Mouse (Mus musculus): Measurements from ENCODE around the gene Stard7. TPM values are rescaled to one million over a fixed set of nuclear protein-coding genes. Genes with fewer than 3 reads are reported as not detected.

Stard7 gene
- polyA plus RNA-seq, 1 experiment from 2014 or later = 37.9 TPM

DNA sequence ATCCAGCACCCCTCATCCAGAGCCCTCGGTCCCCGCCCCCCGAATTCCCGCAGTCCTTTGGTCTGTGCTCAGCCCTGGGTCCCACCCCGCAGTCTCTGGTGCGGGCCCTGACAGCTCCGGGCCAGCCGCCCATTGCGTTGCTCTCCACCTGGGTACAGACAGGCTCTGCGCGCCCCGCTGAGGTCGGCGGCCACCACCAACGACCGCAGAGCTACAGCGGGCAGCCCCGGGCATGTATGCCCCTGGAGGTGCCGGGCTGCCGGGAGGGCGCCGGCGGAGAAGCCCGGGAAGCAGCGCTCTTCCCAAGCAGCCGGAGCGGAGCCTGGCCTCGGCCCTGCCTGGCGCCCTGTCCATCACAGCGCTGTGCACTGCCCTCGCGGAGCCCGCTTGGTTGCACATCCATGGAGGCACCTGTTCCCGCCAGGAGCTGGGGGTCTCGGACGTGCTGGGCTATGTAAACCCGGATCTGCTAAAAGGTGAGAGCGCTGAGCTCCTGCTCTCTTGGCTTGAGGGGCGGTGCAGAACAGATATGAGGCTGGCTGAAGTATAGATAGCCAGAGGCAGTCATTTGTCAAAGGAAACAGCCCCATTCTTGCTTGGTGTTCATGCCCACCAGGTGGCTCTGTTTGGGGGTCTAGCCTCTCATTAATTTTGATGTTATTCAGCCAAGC lies 21.5 kb upstream of the Stard7 start:
- ATAC-seq (peak; percentile 27), DNase-seq (ENCODE audit: low spot score) (peak; percentile 34)
- WGBS = under 1% methylated on average over 38 of the region's 39 CpGs
- Histone ChIP-seq H3K9ac (replicated peaks; ENCODE audit: low read depth) (peak overlapping the region; percentile 88), H3K4me3 (ENCODE audit: low read depth, low read length) (peak overlapping the region; percentile 90), H3K27me3 (replicated peaks; ENCODE audit: insufficient read depth, low read length) (no peaks in the 10 kb centered on the region), H3K27ac (ENCODE audit: low read length) (peak overlapping the region; percentile 82), H3K36me3 (ENCODE audit: insufficient read depth, low read length) (peaks cover 8% of the 10 kb centered on the region; the same call in 1 of the 2 replicates), H3K4me1 (ENCODE audit: insufficient read depth, low read depth, low read length) (peaks cover 9% of the 10 kb centered on the region; the same call in 1 of the 2 replicates), H3K4me2 (replicated peaks; ENCODE audit: low read depth, low read length) (peak overlapping the region; percentile 89), H3K9me3 (ENCODE audit: low read length) (no peaks in the 10 kb centered on the region)
- peak; percentile 50 for TF ChIP-seq CTCF (IDR thresholded peaks at IDR 0.05)
- TF ChIP-seq EP300 (IDR thresholded peaks at IDR 0.05) = no peak

GRCm38 (mm10) chr2:127250291-127251008 lies 19.6 kb upstream of the Stard7 start:
- no peak overlapping the region for H3K4me2 ChIP-seq (replicated peaks; ENCODE audit: low read depth, low read length)
- no peaks in the 10 kb centered on the region for H3K27me3 ChIP-seq (replicated peaks; ENCODE audit: insufficient read depth, low read length)
- DNase-seq (ENCODE audit: low spot score) (no peak), ATAC-seq (no peak)
- peaks cover 9% of the 10 kb centered on the region; the same call in 1 of the 2 replicates for H3K4me1 ChIP-seq (ENCODE audit: insufficient read depth, low read depth, low read length)
- TF ChIP-seq CTCF (IDR thresholded peaks at IDR 0.05) (no peak), EP300 (IDR thresholded peaks at IDR 0.05) (no peak)
- H3K4me3 ChIP-seq (ENCODE audit: low read depth, low read length) = no peak overlapping the region
- no peak overlapping the region for H3K9ac ChIP-seq (replicated peaks; ENCODE audit: low read depth)
- H3K36me3 ChIP-seq (ENCODE audit: insufficient read depth, low read length) = no peaks in the 10 kb centered on the region
- H3K9me3 ChIP-seq (ENCODE audit: low read length) = no peaks in the 10 kb centered on the region
- WGBS = 87% methylated on average over 9 of the region's 9 CpGs
- no peak overlapping the region for H3K27ac ChIP-seq (ENCODE audit: low read length)

- TF ChIP-seq CTCF (IDR thresholded peaks at IDR 0.05) (no peak), EP300 (IDR thresholded peaks at IDR 0.05) (no peak)
- DNase-seq (ENCODE audit: low spot score) (no peak), ATAC-seq (no peak)
- 59% methylated on average over 3 of the region's 3 CpGs for WGBS
- no peak overlapping the region for H3K4me2 ChIP-seq (replicated peaks; ENCODE audit: low read depth, low read length)
- H3K27me3 ChIP-seq (replicated peaks; ENCODE audit: insufficient read depth, low read length) = no peaks in the 10 kb centered on the region
- no peak overlapping the region for H3K27ac ChIP-seq (ENCODE audit: low read length)
- H3K36me3 ChIP-seq (ENCODE audit: insufficient read depth, low read length) = no peaks in the 10 kb centered on the region
- H3K9ac ChIP-seq (replicated peaks; ENCODE audit: low read depth) = no peak overlapping the region
- peaks cover 9% of the 10 kb centered on the region; the same call in 1 of the 2 replicates for H3K4me1 ChIP-seq (ENCODE audit: insufficient read depth, low read depth, low read length)
- no peaks in the 10 kb centered on the region for H3K9me3 ChIP-seq (ENCODE audit: low read length)
- no peak overlapping the region for H3K4me3 ChIP-seq (ENCODE audit: low read depth, low read length)
Observed at GRCm38 (mm10) chr2:127251457-127251856, 18.6 kb upstream of the Stard7 start.

- WGBS = 55% methylated on average over 3 of the region's 3 CpGs
- H3K4me3 ChIP-seq (ENCODE audit: low read depth, low read length) = no peak overlapping the region
- no peak for TF ChIP-seq EP300 (IDR thresholded peaks at IDR 0.05)
- no peak for TF ChIP-seq CTCF (IDR thresholded peaks at IDR 0.05)
- H3K4me1 ChIP-seq (ENCODE audit: insufficient read depth, low read depth, low read length) = peaks cover 6% of the 10 kb centered on the region; the same call in 1 of the 2 replicates
- peaks cover 3% of the 10 kb centered on the region; the same call in 1 of the 2 replicates for H3K36me3 ChIP-seq (ENCODE audit: insufficient read depth, low read length)
- no peaks in the 10 kb centered on the region for H3K9me3 ChIP-seq (ENCODE audit: low read length)
- no peaks in the 10 kb centered on the region for H3K27me3 ChIP-seq (replicated peaks; ENCODE audit: insufficient read depth, low read length)
- no peak overlapping the region for H3K27ac ChIP-seq (ENCODE audit: low read length)
- no peak for DNase-seq (ENCODE audit: low spot score)
- no peak overlapping the region for H3K4me2 ChIP-seq (replicated peaks; ENCODE audit: low read depth, low read length)
- H3K9ac ChIP-seq (replicated peaks; ENCODE audit: low read depth) = no peak overlapping the region
- no peak for ATAC-seq
Observed at GRCm38 (mm10) chr2:127251880-127252527, 18.0 kb upstream of the Stard7 start.

GRCm38 (mm10) chr2:127252787-127253186 lies 17.2 kb upstream of the Stard7 start:
- Histone ChIP-seq H3K9ac (replicated peaks; ENCODE audit: low read depth) (no peak overlapping the region), H3K4me1 (ENCODE audit: insufficient read depth, low read depth, low read length) (0 out of 2 replicates have a peak, but pooled peaks cover 5% of the 10 kb centered on the region), H3K9me3 (ENCODE audit: low read length) (no peaks in the 10 kb centered on the region), H3K4me3 (ENCODE audit: low read depth, low read length) (no peak overlapping the region), H3K27ac (ENCODE audit: low read length) (no peak overlapping the region), H3K36me3 (ENCODE audit: insufficient read depth, low read length) (peaks cover 10% of the 10 kb centered on the region; the same call in 1 of the 2 replicates), H3K27me3 (replicated peaks; ENCODE audit: insufficient read depth, low read length) (no peaks in the 10 kb centered on the region), H3K4me2 (replicated peaks; ENCODE audit: low read depth, low read length) (no peak overlapping the region)
- WGBS = 52% methylated on average over 5 of the region's 5 CpGs
- ATAC-seq = no peak
- TF ChIP-seq CTCF (IDR thresholded peaks at IDR 0.05) (no peak), EP300 (IDR thresholded peaks at IDR 0.05) (no peak)
- DNase-seq (ENCODE audit: low spot score) = no peak

- H3K9ac ChIP-seq (replicated peaks; ENCODE audit: low read depth) = no peak overlapping the region
- no peak overlapping the region for H3K4me2 ChIP-seq (replicated peaks; ENCODE audit: low read depth, low read length)
- TF ChIP-seq CTCF (IDR thresholded peaks at IDR 0.05) = no peak
- no peak for TF ChIP-seq EP300 (IDR thresholded peaks at IDR 0.05)
- ATAC-seq = no peak
- DNase-seq (ENCODE audit: low spot score) = no peak
- 86% methylated on average over 3 of the region's 3 CpGs for WGBS
- H3K4me1 ChIP-seq (ENCODE audit: insufficient read depth, low read depth, low read length) = no peaks in the 10 kb centered on the region
- H3K27ac ChIP-seq (ENCODE audit: low read length) = no peak overlapping the region
- no peaks in the 10 kb centered on the region for H3K27me3 ChIP-seq (replicated peaks; ENCODE audit: insufficient read depth, low read length)
- H3K9me3 ChIP-seq (ENCODE audit: low read length) = no peaks in the 10 kb centered on the region
- H3K36me3 ChIP-seq (ENCODE audit: insufficient read depth, low read length) = peaks cover 16% of the 10 kb centered on the region; the same call in 1 of the 2 replicates
- H3K4me3 ChIP-seq (ENCODE audit: low read depth, low read length) = no peak overlapping the region
Observed at GRCm38 (mm10) chr2:127254604-127255134, 15.3 kb upstream of the Stard7 start.
